Mouse (Mus musculus) midbrain, postnatal 0 days (tissue): ENCODE measurements around the gene Rbpj. TPM values are rescaled to one million over a fixed set of nuclear protein-coding genes. Genes with fewer than 3 reads are reported as not detected.
A peak's percentile ranks its signal among the peaks of the same experiment; 100 is the strongest.

Experiments
- ATAC-seq: fragments of 200-750 bp; cut with Nextera tagmentation; 2 replicates; pipeline ENCODE4 v1.8.0; 2017; ENCODE audit warnings: moderate number of reproducible peaks, mild to moderate bottlenecking, moderate TSS enrichment, moderate library complexity; ENCODE audit not compliant: low FRiP score
- DNase-seq: peaks from one replicate; pipeline ENCODE4 v3.0.0-alpha.2; 2015; ENCODE audit warnings: low spot score
- H3K27ac ChIP-seq: fragments of 300-500 bp; sonication (generic); 2 replicates; pipeline ENCODE4 v1.5.1; 2014; ENCODE audit warnings: low read depth, mild to moderate bottlenecking, low read length, mixed read lengths
- H3K27me3 ChIP-seq: fragments of 300-500 bp; sonication (generic); 2 replicates; pipeline ENCODE4 v1.6.1; 2014; ENCODE audit warnings: low read length, control low read depth, mixed read lengths; ENCODE audit not compliant: insufficient read depth
- H3K36me3 ChIP-seq: fragments of 300-500 bp; sonication (generic); 2 replicates; pipeline ENCODE4 v1.6.1; 2014; ENCODE audit warnings: low read length, control low read depth, mixed read lengths; ENCODE audit not compliant: insufficient read depth
- H3K4me1 ChIP-seq: fragments of 300-500 bp; sonication (generic); 2 replicates; pipeline ENCODE4 v1.6.1; 2014; ENCODE audit warnings: mild to moderate bottlenecking, control low read depth, antibody characterized with exemption, low read length, mixed read lengths; ENCODE audit not compliant: insufficient read depth
- H3K4me2 ChIP-seq: fragments of 300-500 bp; sonication (generic); 2 replicates; pipeline ENCODE4 v1.6.1; 2014; ENCODE audit warnings: low read depth, mild to moderate bottlenecking, low read length, mixed read lengths; ENCODE audit not compliant: poor library complexity, severe bottlenecking
- H3K4me3 ChIP-seq: fragments of 300-500 bp; sonication (generic); 2 replicates; pipeline ENCODE4 v1.5.1; 2014; ENCODE audit warnings: low read depth, mild to moderate bottlenecking, low read length, moderate library complexity
- H3K9ac ChIP-seq: fragments of 300-500 bp; sonication (generic); replicated peaks from 2 replicates; pipeline ENCODE4 v1.6.1; 2014; ENCODE audit warnings: mild to moderate bottlenecking, low read length, moderate library complexity, mixed read lengths; ENCODE audit not compliant: poor library complexity, severe bottlenecking
- H3K9me3 ChIP-seq: fragments of 300-500 bp; sonication (generic); 2 replicates; pipeline ENCODE4 v1.6.1; 2016; ENCODE audit warnings: low read length, control low read depth
- CTCF ChIP-seq: IDR thresholded peaks from 2 replicates; pipeline ENCODE4 v1.5.1; 2016; ENCODE audit warnings: antibody characterized with exemption, mild to moderate bottlenecking
- WGBS: fragments of 180-500 bp; shearing (Covaris S2); extraction: QIAGEN DNeasy Blood & Tissue Kit; methylation state at CpG from one replicate; pipeline ENCODE4 v1.1.7; 2014; 5-methylcytosine and 5-hydroxymethylcytosine counted together
- polyA plus RNA-seq: library from polyadenylated mRNA; unstranded; fragments of >200 nt; fragmentation: Nextera tagmentation; extraction: Ambion mirVana; gene quantifications from 2 replicates; pipeline ENCODE4 v1.2.1, GENCODE M21; 2015
- total RNA-seq: library from RNA; depleted of rRNA; stranded (reverse); fragments of >200 nt; gene quantifications from 2 replicates; pipeline ENCODE4 v1.2.3, GENCODE M21; 2014

Gene Rbpj
- total and polyA plus RNA-seq, 2 experiments from 2014 or later = 14.8 to 21.0 TPM

- H3K4me2 ChIP-seq = no peak overlapping the region
- DNase-seq (no peak), ATAC-seq (no peak)
- H3K4me3 ChIP-seq = no peak overlapping the region
- H3K9me3 ChIP-seq = no peaks in the 10 kb centered on the region
- H3K4me1 ChIP-seq = no peaks in the 10 kb centered on the region
- no peak overlapping the region for H3K27ac ChIP-seq
- H3K9ac ChIP-seq = no peak overlapping the region
- H3K36me3 ChIP-seq = no peaks in the 10 kb centered on the region
- no peak for TF ChIP-seq CTCF
- no peaks in the 10 kb centered on the region for H3K27me3 ChIP-seq
- 89% methylated on average over 3 of the region's 3 CpGs for WGBS
Measured at GRCm38 (mm10) chr5:53637206-53637605, 171.3 kb downstream of the Rbpj start.

DNA sequence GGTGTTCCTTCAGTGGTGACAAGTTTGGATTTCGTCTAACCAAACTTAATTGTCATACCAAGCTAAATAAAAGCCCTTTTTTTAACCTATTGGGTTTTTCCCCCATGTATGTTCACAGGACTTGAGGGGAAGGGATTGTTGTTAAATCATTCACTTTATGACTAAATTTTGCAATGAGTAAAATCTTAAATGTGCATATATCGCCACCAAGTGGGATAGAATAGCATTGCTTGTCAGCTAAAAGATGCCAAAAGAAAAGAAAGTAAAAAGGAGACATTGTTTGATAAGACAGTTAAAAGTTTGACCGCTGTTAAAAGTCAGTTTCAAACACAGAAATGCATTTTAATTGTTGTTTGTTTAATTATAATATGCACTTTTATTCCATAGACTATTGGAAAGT is 172.7 kb downstream of the Rbpj start:
- no peak overlapping the region for H3K9ac ChIP-seq
- no peaks in the 10 kb centered on the region for H3K27me3 ChIP-seq
- peak; percentile 60 for DNase-seq
- H3K4me1 ChIP-seq = no peaks in the 10 kb centered on the region
- no peaks in the 10 kb centered on the region for H3K9me3 ChIP-seq
- WGBS = 83% methylated on average over 3 of the region's 3 CpGs
- no peak overlapping the region for H3K4me3 ChIP-seq
- H3K27ac ChIP-seq = no peak overlapping the region
- ATAC-seq = no peak
- no peak overlapping the region for H3K4me2 ChIP-seq
- H3K36me3 ChIP-seq = no peaks in the 10 kb centered on the region
- peak; percentile 81 for TF ChIP-seq CTCF

GRCm38 (mm10) chr5:53646669-53647068 is 180.7 kb downstream of the Rbpj start:
- no peaks in the 10 kb centered on the region for H3K27me3 ChIP-seq
- DNase-seq = no peak
- no peak for ATAC-seq
- 89% methylated on average over 4 of the region's 9 CpGs for WGBS
- H3K4me1 ChIP-seq = no peaks in the 10 kb centered on the region
- H3K9me3 ChIP-seq = no peaks in the 10 kb centered on the region
- TF ChIP-seq CTCF = no peak
- H3K4me3 ChIP-seq = no peak overlapping the region
- no peak overlapping the region for H3K4me2 ChIP-seq
- H3K27ac ChIP-seq = no peak overlapping the region
- no peak overlapping the region for H3K9ac ChIP-seq
- peaks cover 4% of the 10 kb centered on the region; the same call in 1 of the 2 replicates for H3K36me3 ChIP-seq

GRCm38 (mm10) chr5:53647358-53647757 is 181.4 kb downstream of the Rbpj start:
- ATAC-seq (no peak), DNase-seq (no peak)
- H3K4me1 ChIP-seq = no peaks in the 10 kb centered on the region
- WGBS = 95% methylated on average over 2 of the region's 2 CpGs
- H3K9me3 ChIP-seq = no peaks in the 10 kb centered on the region
- no peak overlapping the region for H3K27ac ChIP-seq
- H3K4me3 ChIP-seq = no peak overlapping the region
- peaks cover 9% of the 10 kb centered on the region for H3K36me3 ChIP-seq
- no peak overlapping the region for H3K4me2 ChIP-seq
- H3K9ac ChIP-seq = no peak overlapping the region
- no peaks in the 10 kb centered on the region for H3K27me3 ChIP-seq
- no peak for TF ChIP-seq CTCF

GRCm38 (mm10) chr5:53656596-53656995 is 190.6 kb downstream of the Rbpj start:
- Histone ChIP-seq H3K27ac (no peak overlapping the region), H3K9me3 (no peaks in the 10 kb centered on the region), H3K27me3 (no peaks in the 10 kb centered on the region), H3K36me3 (peaks cover 6% of the 10 kb centered on the region), H3K4me2 (no peak overlapping the region), H3K9ac (no peak overlapping the region), H3K4me1 (no peaks in the 10 kb centered on the region), H3K4me3 (no peak overlapping the region)
- TF ChIP-seq CTCF = no peak
- DNase-seq = no peak
- 17% methylated on average over 1 of the region's 1 CpGs for WGBS
- ATAC-seq = no peak

- Histone ChIP-seq H3K4me1 (no peaks in the 10 kb centered on the region), H3K36me3 (no peaks in the 10 kb centered on the region), H3K4me3 (no peak overlapping the region), H3K27ac (no peak overlapping the region), H3K9ac (no peak overlapping the region), H3K9me3 (no peaks in the 10 kb centered on the region), H3K4me2 (no peak overlapping the region), H3K27me3 (no peaks in the 10 kb centered on the region)
- ATAC-seq = peak; percentile 70; the same call in 1 of the 2 replicates
- peak; percentile 60 for DNase-seq
- WGBS = 82% methylated on average over 6 of the region's 6 CpGs
- peak; percentile 80 for TF ChIP-seq CTCF
Measured at GRCm38 (mm10) chr5:53657925-53658324, 192.0 kb downstream of the Rbpj start.
